Mouse (Mus musculus) testis, adult 2 months (tissue): ENCODE results near the gene Efcab5.

ENCODE experiments used
- CTCF ChIP-seq: fragments of 200-500 bp; IDR thresholded peaks from 2 replicates; pipeline ENCODE4 v1.5.1; 2012; ENCODE audit warnings: low read depth, mild to moderate bottlenecking, inconsistent platforms, low read length, moderate library complexity; ENCODE audit not compliant: control insufficient read depth, insufficient read depth, insufficient replicate concordance
- POLR2A ChIP-seq: fragments of 200-500 bp; IDR thresholded peaks from 2 replicates; pipeline ENCODE4 v1.6.1; 2012; ENCODE audit warnings: low read depth, mild to moderate bottlenecking, inconsistent platforms, low read length, moderate library complexity; ENCODE audit not compliant: control insufficient read depth

- no peak for TF ChIP-seq CTCF
- TF ChIP-seq POLR2A: no peak
Measured at GRCm38 (mm10) chr11:77133450-77133849, 55.3 kb downstream of the Efcab5 start.
